Comparison of ENCODE assay signal across 9 mouse cellular contexts in the genomic region with DNA sequence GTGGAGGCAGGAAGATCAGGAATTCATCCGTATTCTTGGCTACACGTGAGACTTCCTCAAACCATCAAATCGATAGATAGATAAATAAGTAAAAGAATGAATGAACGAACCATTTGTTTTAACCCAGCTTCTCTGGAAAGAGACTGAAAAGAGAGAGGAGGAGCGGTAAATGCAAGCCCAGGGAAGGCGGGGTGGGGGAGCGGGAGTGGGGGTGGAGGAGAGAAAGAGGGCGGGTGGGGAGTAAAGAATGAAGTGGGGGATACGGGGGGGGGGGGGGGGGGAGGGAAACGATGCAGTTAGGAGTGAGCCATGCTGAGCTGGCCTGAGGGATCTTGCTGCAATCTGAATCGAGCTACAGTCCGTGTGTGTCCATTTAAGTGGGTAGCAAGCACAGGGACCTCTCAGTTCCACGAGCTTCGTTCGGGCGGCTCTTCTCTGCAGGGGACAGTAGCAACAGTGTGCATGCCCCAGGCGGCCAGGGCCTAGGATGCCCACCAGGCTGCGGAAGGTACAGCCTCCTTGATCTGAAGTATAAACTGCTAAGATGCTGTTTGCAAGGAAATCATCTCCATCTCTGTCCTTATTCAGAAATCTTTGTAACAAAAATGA. TPM values are rescaled to one million over a fixed set of nuclear protein-coding genes. Genes with fewer than 3 reads are reported as not detected.
DNase-seq lines count a peak whose midpoint lies in the region; ATAC-seq and TF ChIP-seq lines count a peak whose summit lies in the region.
"Had no signal": no experiment of that assay in that cellular context is flagged by ENCODE, and none has a peak within 500 bp of the region (broad histone marks: within the 10 kb centered on the region; RNA-seq: fewer than 3 reads in every experiment).

No protein-coding gene starts in this region.

- H3K9me3 ChIP-seq in ES-Bruce4 (replicated peaks; ENCODE audit: control insufficient read depth, insufficient read depth, low read length, poor library complexity, severe bottlenecking): no peaks in the 10 kb centered on the region
- no peaks in the 10 kb centered on the region for H3K9me3 ChIP-seq in forebrain, embryonic 12.5 days
- H3K9me3 ChIP-seq in liver, embryonic 14.5 days (ENCODE audit: control insufficient read depth, low read length): no peaks in the 10 kb centered on the region

- intact Hi-C loops in left cerebral cortex, postnatal 36 days (cut with DNase I): no loop called here

- DNase-seq in cerebellum, adult 9-10 months: peak; percentile 34
- DNase-seq in cerebellum, adult 11-12 months: no peak
- DNase-seq in liver, embryonic 14.5 days (ENCODE audit: low read depth in 3 of 3, low spot score in 3 of 3): no peak
- no peak for DNase-seq in gastrocnemius, postnatal 25 days
- DNase-seq in left cerebral cortex, postnatal 36 days (ENCODE audit: low spot score in 2 of 2): no peak

- ATAC-seq in forebrain, embryonic 12.5 days (ENCODE audit: low FRiP score): peak; percentile 41; the same call in 1 of the 2 replicates
- no peak for ATAC-seq in liver, embryonic 14.5 days (ENCODE audit: insufficient read depth)
- no peak for ATAC-seq in granulocyte monocyte progenitor cell, adult 5-6 weeks (replicated peaks; ENCODE audit: poor library complexity, severe bottlenecking)

- H3K27me3 ChIP-seq in ES-Bruce4 (ENCODE audit: control insufficient read depth, insufficient read depth, low read length, poor library complexity, severe bottlenecking): no peaks in the 10 kb centered on the region
- peaks cover 17% of the 10 kb centered on the region; the same call in 1 of the 2 replicates for H3K27me3 ChIP-seq in forebrain, embryonic 12.5 days
- no peaks in the 10 kb centered on the region for H3K27me3 ChIP-seq in liver, embryonic 14.5 days (ENCODE audit: control insufficient read depth, insufficient read depth, low read length)

- no peak for TF ChIP-seq CTCF in ES-Bruce4 (IDR thresholded peaks at IDR 0.05; ENCODE audit: low read depth, low read length)
- no peak for TF ChIP-seq CTCF in liver, embryonic 14.5 days (IDR thresholded peaks at IDR 0.05; ENCODE audit: low read depth)

- no peak for TF ChIP-seq EP300 in ES-Bruce4 (IDR thresholded peaks at IDR 0.05; ENCODE audit: insufficient read depth, low read depth, low read length)
- no peak for TF ChIP-seq EP300 in liver, embryonic 14.5 days (IDR thresholded peaks at IDR 0.05; ENCODE audit: low read depth)

- H3K9ac ChIP-seq in ES-Bruce4 (ENCODE audit: low read depth, poor library complexity, severe bottlenecking): peak overlapping the region; percentile 8; the same call in 1 of the 2 replicates
- peak overlapping the region; percentile 49 for H3K9ac ChIP-seq in forebrain, embryonic 12.5 days
- no peak overlapping the region for H3K9ac ChIP-seq in liver, embryonic 14.5 days (replicated peaks)

- no peak for TF ChIP-seq POLR2A in ES-Bruce4 (IDR thresholded peaks at IDR 0.05; ENCODE audit: insufficient read depth, low read length)

- WGBS in forebrain, embryonic 12.5 days: under 1% methylated on average over 15 of the region's 18 CpGs
- WGBS in liver, embryonic 14.5 days (ENCODE audit: insufficient replicate concordance): 14% methylated on average over 16 of the region's 18 CpGs

- no peaks in the 10 kb centered on the region for H3K36me3 ChIP-seq in ES-Bruce4 (ENCODE audit: control insufficient read depth, insufficient read depth, low read length, poor library complexity, severe bottlenecking)
- H3K36me3 ChIP-seq in forebrain, embryonic 12.5 days (replicated peaks): no peaks in the 10 kb centered on the region
- H3K36me3 ChIP-seq in liver, embryonic 14.5 days (replicated peaks; ENCODE audit: control insufficient read depth, insufficient read depth, low read depth): no peaks in the 10 kb centered on the region

- H3K4me3 ChIP-seq in ES-Bruce4 (ENCODE audit: low read depth, low read length): peak overlapping the region; percentile 38; the same call in 1 of the 2 replicates
- H3K4me3 ChIP-seq in forebrain, embryonic 12.5 days (replicated peaks): peak overlapping the region; percentile 27
- no peak overlapping the region for H3K4me3 ChIP-seq in liver, embryonic 14.5 days (ENCODE audit: insufficient read depth in 1 of 2, low read depth in 2 of 2, low read length in 2 of 2)

- H3K4me2 ChIP-seq in forebrain, embryonic 12.5 days: peak overlapping the region; percentile 55
- peak overlapping the region; percentile 44 for H3K4me2 ChIP-seq in liver, embryonic 14.5 days (ENCODE audit: low read depth)

- H3K4me1 ChIP-seq in ES-Bruce4 (ENCODE audit: control insufficient read depth, insufficient read depth, low read length): no peaks in the 10 kb centered on the region
- H3K4me1 ChIP-seq in forebrain, embryonic 12.5 days: peaks cover 16% of the 10 kb centered on the region
- no peaks in the 10 kb centered on the region for H3K4me1 ChIP-seq in liver, embryonic 14.5 days (replicated peaks; ENCODE audit: control insufficient read depth in 2 of 2, insufficient read depth in 2 of 2, low read length in 1 of 2)

- no peak overlapping the region for H3K27ac ChIP-seq in ES-Bruce4 (ENCODE audit: insufficient read depth, low read length)
- no peak overlapping the region for H3K27ac ChIP-seq in forebrain, embryonic 12.5 days
- no peak overlapping the region for H3K27ac ChIP-seq in liver, embryonic 14.5 days
- H3K27ac ChIP-seq: macrophage had no signal

RNA-seq across cellular contexts. Expression of a gene that starts 3.3 kb away (rescaled TPM):
- polyA plus RNA-seq in ES-Bruce4 (2011; ENCODE audit: insufficient read depth, insufficient read length, low read depth, missing spikeins): not detected in 2 replicates
- 0.13 and 0.37 TPM in 2 replicates for polyA plus RNA-seq in forebrain, embryonic 12.5 days (2016; fragmentation: Nextera tagmentation; extraction: Ambion mirVana)
- not detected in 2 replicates for polyA plus RNA-seq in liver, embryonic 14.5 days (2012; rRNA removed)
- polyA plus RNA-seq in liver, embryonic 14.5 days (2014; fragmentation: Nextera tagmentation; extraction: Ambion mirVana): 0.27 TPM in 1 of 2 replicates, not detected in the other
- not detected in 2 replicates for total RNA-seq in granulocyte monocyte progenitor cell, adult 5-6 weeks (2014; fragmentation: Nextera tagmentation)
- not detected in 2 replicates for total RNA-seq in granulocyte monocyte progenitor cell, adult 5-6 weeks (2017)
- total RNA-seq in gastrocnemius, postnatal 25 days (2021): under 1 TPM in 1 of 2 experiments, not detected in 1; 0.20 TPM
- 1 to 10 TPM in 1 of 2 experiments, under 1 TPM in 1; 0.35 to 1.1 TPM for total RNA-seq in left cerebral cortex, postnatal 36 days (2021)

RNA-seq across cellular contexts. Expression of a gene that starts 16.4 kb away (rescaled TPM):
- polyA plus RNA-seq in ES-Bruce4 (2011; ENCODE audit: insufficient read depth, insufficient read length, low read depth, missing spikeins): 25.0 and 28.2 TPM in 2 replicates
- 21.6 and 22.1 TPM in 2 replicates for polyA plus RNA-seq in forebrain, embryonic 12.5 days (2016; fragmentation: Nextera tagmentation; extraction: Ambion mirVana)
- 2.9 and 3.7 TPM in 2 replicates for polyA plus RNA-seq in liver, embryonic 14.5 days (2012; rRNA removed)
- 4.1 and 4.8 TPM in 2 replicates for polyA plus RNA-seq in liver, embryonic 14.5 days (2014; fragmentation: Nextera tagmentation; extraction: Ambion mirVana)
- 7.3 and 9.8 TPM in 2 replicates for total RNA-seq in granulocyte monocyte progenitor cell, adult 5-6 weeks (2014; fragmentation: Nextera tagmentation)
- total RNA-seq in granulocyte monocyte progenitor cell, adult 5-6 weeks (2017): 9.3 and 10.0 TPM in 2 replicates
- 10 to 100 TPM; 14.4 to 15.1 TPM for total RNA-seq in gastrocnemius, postnatal 25 days (2021)
- total RNA-seq in left cerebral cortex, postnatal 36 days (2021): 10 to 100 TPM; 37.2 to 37.9 TPM

Comparison
In these comparisons a context has a peak if more than half of its experiments do, and no peak if none do; other contexts are left out.
1. H3K4me3 ChIP-seq: peak in ES-Bruce4 (single experiment) and forebrain, embryonic 12.5 days (single experiment); none in liver, embryonic 14.5 days (0 of 2).